Mouse (Mus musculus) heart, postnatal 4 days (tissue): ENCODE data around the gene Olfr1261. TPM values are rescaled to one million over a fixed set of nuclear protein-coding genes. Genes with fewer than 3 reads are reported as not detected.

Experiments
- DNase-seq: peaks from one replicate; pipeline ENCODE4 v3.0.0; 2021
- total RNA-seq, 2 experiments: library from RNA; stranded (reverse); gene quantifications; 2 replicates each; pipeline ENCODE4 v1.2.3; 2021

Gene Olfr1261
- not detected for total RNA-seq

DNA sequence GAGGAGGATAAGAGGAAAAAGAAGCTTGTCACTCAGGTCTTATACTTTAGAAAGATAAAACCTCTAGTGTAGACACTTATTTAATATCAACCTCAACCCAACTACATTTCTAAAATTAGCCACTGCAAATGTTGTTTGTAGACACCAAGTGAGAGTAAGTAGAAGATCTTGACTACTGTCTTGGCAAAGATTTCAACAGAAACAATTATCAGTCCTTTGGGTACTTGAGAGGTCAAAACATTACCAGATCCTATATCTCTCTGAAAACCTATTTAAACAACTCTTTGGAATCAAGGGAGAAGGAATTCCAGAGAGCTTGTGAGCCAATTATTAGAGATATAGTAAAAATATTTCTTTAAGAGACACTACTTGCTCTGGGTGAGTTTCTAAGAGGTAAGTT is at the start of gene Olfr1261:
TSS of gene Olfr1261 (plus strand) at position 301 of the 400 bp plus-strand sequence.
- DNase-seq: no peak

DNA sequence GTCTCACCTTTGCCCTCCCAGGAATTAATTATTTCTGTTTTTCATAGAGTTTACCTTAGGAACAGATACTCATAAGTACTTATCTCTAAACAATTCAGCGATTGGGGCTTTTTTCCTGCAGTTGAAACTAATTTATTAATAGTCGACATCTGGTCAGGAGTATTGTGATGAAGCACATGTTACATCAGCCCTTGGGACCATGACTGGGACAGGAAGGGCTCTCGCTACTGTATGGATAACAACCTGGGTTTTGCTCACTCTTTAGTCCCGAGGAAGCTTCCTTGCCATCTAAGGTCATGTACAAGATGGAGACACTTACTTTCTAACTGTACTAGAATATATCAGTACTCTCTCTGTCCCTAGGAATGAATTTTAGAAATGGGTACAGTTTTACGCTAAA is 42.5 kb upstream of the Olfr1261 start, which contains the start of gene Olfr1259:
TSS of gene Olfr1259 (minus strand) at position 101 of the 400 bp plus-strand sequence.
- no peak for DNase-seq

DNA sequence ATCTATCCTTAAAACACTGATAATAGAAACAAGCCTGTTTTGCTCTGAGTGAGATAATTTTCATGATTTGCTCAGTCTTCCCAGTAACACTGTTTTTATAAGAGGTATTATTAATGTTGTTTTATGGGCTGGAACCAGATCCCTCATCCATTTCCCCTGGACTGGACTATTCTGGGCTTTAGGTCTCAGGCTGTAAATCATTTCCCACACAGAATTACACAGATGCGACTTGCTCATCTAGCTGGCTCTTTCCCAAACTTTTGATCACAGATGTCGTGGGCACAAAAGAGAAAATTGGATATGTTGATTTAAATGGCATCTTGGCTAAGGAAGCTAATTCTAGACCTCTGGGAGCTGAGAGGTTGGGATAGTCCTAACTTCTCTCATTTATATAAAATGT is 16.8 kb upstream of the Olfr1261 start, which contains the start of gene Olfr1260:
TSS of gene Olfr1260 (plus strand) at position 157 of the 400 bp plus-strand sequence.
- no peak for DNase-seq

DNA sequence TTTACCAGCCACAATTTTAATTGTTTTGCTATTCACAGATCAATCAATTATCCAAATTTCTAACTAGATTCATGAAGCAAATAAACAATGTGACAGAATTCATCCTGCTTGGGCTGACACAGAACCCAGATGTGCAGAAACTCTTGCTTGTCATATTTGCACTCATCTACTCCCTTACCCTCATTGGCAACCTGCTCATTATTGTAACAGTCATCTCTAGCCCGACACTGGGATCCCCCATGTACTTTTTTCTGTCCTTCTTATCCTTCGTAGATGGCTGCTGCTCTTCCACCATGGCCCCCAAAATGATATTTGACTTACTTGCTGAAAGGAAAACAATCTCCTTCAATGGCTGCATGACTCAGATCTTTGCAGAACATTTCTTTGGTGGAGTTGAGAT is 13.3 kb upstream of the Olfr1261 start:
- DNase-seq: no peak

DNA sequence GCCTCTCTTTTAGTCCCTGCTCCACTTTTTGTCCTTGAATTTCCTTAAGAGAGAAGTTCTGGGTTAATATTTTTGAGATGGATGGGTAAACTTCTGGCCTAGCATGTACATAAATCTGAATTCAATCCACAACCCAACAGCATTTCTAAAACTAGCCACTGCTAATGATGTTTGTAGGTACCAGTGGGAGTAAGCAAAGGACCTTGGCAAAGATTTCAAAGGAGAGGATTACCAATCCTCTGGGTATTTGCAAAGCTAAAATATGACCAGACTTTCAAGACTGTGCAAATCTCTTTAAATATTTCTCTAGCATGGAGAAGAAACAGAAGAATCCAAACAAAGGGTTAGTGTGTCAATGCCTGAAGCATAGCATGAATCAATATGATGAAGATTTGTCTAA is 8.8 kb downstream of the Olfr1261 start, which contains the start of gene Olfr1262:
TSS of gene Olfr1262 (plus strand) at position 301 of the 400 bp plus-strand sequence.
- no peak for DNase-seq

DNA sequence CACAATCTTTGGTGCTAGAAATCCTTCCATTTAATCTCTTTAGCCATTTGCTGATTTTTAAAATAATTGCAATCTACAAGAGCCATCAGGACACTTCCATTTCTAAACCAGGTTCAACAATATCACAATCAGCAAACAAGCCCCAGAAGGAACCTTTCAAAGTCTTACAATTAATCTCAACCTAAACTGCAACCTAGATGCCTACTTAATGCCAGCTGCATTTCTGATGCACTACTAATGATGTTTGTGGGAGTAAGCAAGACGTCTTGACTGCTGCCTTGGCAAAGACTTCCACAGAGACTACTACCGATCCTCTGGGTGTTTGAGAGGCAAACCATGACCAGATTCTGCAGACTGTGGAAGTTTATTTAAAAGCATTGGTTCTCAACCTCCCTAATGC is 20.8 kb downstream of the Olfr1261 start, which contains the start of gene Olfr1263:
TSS of gene Olfr1263 (plus strand) at position 301 of the 400 bp plus-strand sequence.
- no peak for DNase-seq

DNA sequence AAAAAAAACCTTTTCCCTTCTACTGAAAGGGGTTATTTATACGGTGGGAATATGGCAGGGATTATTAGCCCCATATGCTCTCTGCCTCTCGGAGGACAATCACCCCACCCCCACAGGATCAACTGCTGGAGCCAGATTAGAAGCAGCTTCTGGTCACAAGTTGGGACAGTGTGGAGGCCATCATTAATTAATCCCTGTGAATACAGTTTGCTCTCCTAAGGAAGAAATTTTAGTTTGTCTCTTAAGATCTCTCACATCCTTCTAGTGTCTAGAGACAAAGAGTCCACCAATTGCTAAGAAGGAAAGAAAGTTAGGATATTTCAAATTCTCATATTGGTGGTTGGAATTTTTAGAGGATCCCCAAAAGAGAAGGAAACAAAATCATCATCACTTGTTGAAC is 34.5 kb downstream of the Olfr1261 start, which contains the start of gene Olfr1264:
TSS of gene Olfr1264 (minus strand) at position 101 of the 400 bp plus-strand sequence.
- no peak for DNase-seq

DNA sequence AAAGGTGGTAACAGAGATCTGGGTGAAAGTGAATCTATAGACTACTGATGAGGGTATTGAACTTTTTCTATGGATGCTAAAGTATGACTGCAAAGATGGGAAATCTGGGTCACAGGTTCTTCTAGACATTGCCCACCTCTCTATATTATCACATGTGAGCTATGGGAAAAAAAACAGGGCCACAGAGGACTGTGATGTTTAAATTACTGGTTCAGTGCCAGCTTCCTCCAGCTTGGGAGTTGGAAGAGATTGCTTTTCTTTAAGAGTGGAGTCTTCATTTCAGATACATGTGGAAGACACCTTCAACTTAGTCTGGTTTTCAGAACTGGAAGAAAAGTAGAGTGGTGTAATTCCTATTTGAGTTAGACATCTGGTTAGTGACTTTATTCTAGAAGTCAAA is 44.0 kb downstream of the Olfr1261 start, which contains the start of gene Olfr1265:
TSS of gene Olfr1265 (plus strand) at position 301 of the 400 bp plus-strand sequence.
- no peak for DNase-seq

Other genes starting within 250 kb of the Olfr1261 start
- gene Olfr1253, start 234.1 kb upstream of the Olfr1261 start, total RNA-seq: not detected
- gene Olfr1254, start 197.6 kb upstream of the Olfr1261 start, total RNA-seq: not detected
- gene Olfr1255, start 179.2 kb upstream of the Olfr1261 start, total RNA-seq: not detected
- not detected for gene Olfr1256, start 149.7 kb upstream of the Olfr1261 start, total RNA-seq
- gene Olfr48, start 143.0 kb upstream of the Olfr1261 start, total RNA-seq: not detected
- gene Olfr1257, start 112.8 kb upstream of the Olfr1261 start, total RNA-seq: not detected
- gene Olfr1258, start 63.9 kb upstream of the Olfr1261 start, total RNA-seq: not detected
- gene Olfr1259, start 42.6 kb upstream of the Olfr1261 start, total RNA-seq: not detected
- gene Olfr1260, start 16.9 kb upstream of the Olfr1261 start, total RNA-seq: not detected
- gene Olfr1262, start 8.9 kb downstream of the Olfr1261 start, total RNA-seq: not detected
- not detected for gene Olfr1263, start 20.9 kb downstream of the Olfr1261 start, total RNA-seq
- not detected for gene Olfr1264, start 34.4 kb downstream of the Olfr1261 start, total RNA-seq
- not detected for gene Olfr1265, start 44.1 kb downstream of the Olfr1261 start, total RNA-seq
- gene Olfr140, start 72.4 kb downstream of the Olfr1261 start, total RNA-seq: not detected
- gene Olfr1269, start 130.2 kb downstream of the Olfr1261 start, total RNA-seq: not detected
- not detected for gene Olfr32, start 151.1 kb downstream of the Olfr1261 start, total RNA-seq
- not detected for gene Olfr1270, start 161.9 kb downstream of the Olfr1261 start, total RNA-seq
- not detected for gene Olfr1506, start 233.3 kb downstream of the Olfr1261 start, total RNA-seq